Mouse (Mus musculus): ENCODE data around the gene Neu2. TPM values are rescaled to one million over a fixed set of nuclear protein-coding genes. Genes with fewer than 3 reads are reported as not detected.

The Neu2 gene
- polyA plus RNA-seq, 1 experiment from 2014 or later = 0.80 TPM

DNA sequence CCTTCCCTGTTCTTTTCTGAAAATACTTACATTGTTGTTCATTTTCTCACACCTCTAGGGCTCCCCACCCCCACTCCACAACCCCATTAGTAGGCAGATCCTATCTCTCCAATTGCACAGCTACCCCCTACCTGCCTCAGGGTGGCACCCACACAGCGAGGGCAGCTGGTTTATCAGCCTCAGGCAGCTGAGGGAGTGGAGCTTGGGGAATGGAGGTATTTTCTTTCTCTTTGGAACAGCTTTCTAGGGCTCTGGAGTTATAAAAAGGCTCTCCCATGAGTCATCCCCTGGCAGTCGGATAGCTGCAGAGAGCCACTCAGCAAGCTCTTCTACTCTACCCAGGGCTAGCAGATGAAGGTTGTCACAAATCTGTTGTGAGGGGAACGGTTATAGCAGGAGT is 84.6 kb downstream of the Neu2 start:
- Histone ChIP-seq H3K4me2 (replicated peaks; ENCODE audit: low read depth, low read length) (no peak overlapping the region), H3K9me3 (ENCODE audit: control insufficient read depth, low read length) (no peaks in the 10 kb centered on the region), H3K27me3 (ENCODE audit: control insufficient read depth, insufficient read depth, low read length) (no peaks in the 10 kb centered on the region), H3K4me3 (ENCODE audit: low read length) (no peak overlapping the region), H3K4me1 (ENCODE audit: control insufficient read depth, insufficient read depth, low read length) (no peaks in the 10 kb centered on the region), H3K9ac (ENCODE audit: low read depth, low read length) (no peak overlapping the region), H3K36me3 (ENCODE audit: control insufficient read depth, insufficient read depth, low read length) (no peaks in the 10 kb centered on the region), H3K27ac (ENCODE audit: low read depth, low read length) (no peak overlapping the region)
- 70% methylated on average over 3 of the region's 3 CpGs for WGBS
- no peak for ATAC-seq (ENCODE audit: low FRiP score, low TSS enrichment)

DNA sequence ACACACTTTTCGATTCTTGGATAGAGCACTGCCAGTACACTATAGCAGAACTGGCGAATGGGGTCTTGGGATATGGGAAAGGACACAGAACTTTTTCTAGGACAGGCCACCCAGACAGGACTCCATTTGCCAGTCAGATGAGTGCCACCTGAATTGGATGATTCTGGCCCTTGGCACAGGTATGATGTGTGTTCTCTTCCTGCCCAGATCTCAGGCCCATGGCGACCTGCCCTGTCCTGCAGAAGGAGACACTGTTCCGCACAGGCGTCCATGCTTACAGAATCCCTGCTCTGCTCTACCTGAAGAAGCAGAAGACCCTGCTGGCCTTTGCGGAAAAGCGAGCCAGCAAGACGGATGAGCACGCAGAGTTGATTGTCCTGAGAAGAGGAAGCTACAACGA is 85.0 kb downstream of the Neu2 start:
- Histone ChIP-seq H3K4me2 (replicated peaks; ENCODE audit: low read depth, low read length) (no peak overlapping the region), H3K4me3 (ENCODE audit: low read length) (no peak overlapping the region), H3K9me3 (ENCODE audit: control insufficient read depth, low read length) (no peaks in the 10 kb centered on the region), H3K27me3 (ENCODE audit: control insufficient read depth, insufficient read depth, low read length) (no peaks in the 10 kb centered on the region), H3K27ac (ENCODE audit: low read depth, low read length) (no peak overlapping the region), H3K4me1 (ENCODE audit: control insufficient read depth, insufficient read depth, low read length) (no peaks in the 10 kb centered on the region), H3K36me3 (ENCODE audit: control insufficient read depth, insufficient read depth, low read length) (no peaks in the 10 kb centered on the region), H3K9ac (ENCODE audit: low read depth, low read length) (no peak overlapping the region)
- 87% methylated on average over 10 of the region's 10 CpGs for WGBS
- ATAC-seq (ENCODE audit: low FRiP score, low TSS enrichment) = no peak

DNA sequence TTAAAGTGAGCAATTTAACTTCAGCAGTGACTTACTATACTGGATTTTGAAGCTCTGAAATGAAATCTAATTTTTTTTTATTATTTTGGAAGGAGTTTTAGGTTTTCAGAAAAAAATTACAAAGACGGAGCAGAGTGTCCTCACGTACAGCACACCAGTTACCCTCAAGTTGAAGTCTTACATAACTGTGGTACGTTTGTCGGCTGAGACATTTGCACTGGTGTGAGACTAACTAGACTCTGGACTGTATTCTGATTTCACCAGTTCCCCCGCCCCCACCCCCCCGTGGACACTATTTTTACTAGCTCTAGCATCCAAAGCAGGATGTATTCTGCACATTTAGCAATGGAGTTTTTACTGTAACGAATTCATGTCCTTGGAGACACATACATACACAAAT is 90.8 kb downstream of the Neu2 start:
- Histone ChIP-seq H3K27ac (ENCODE audit: low read depth, low read length) (no peak overlapping the region), H3K36me3 (ENCODE audit: control insufficient read depth, insufficient read depth, low read length) (no peaks in the 10 kb centered on the region), H3K9me3 (ENCODE audit: control insufficient read depth, low read length) (no peaks in the 10 kb centered on the region), H3K4me1 (ENCODE audit: control insufficient read depth, insufficient read depth, low read length) (no peaks in the 10 kb centered on the region), H3K9ac (ENCODE audit: low read depth, low read length) (no peak overlapping the region), H3K27me3 (ENCODE audit: control insufficient read depth, insufficient read depth, low read length) (no peaks in the 10 kb centered on the region), H3K4me2 (replicated peaks; ENCODE audit: low read depth, low read length) (no peak overlapping the region), H3K4me3 (ENCODE audit: low read length) (no peak overlapping the region)
- no peak for ATAC-seq (ENCODE audit: low FRiP score, low TSS enrichment)
- WGBS = 81% methylated on average over 7 of the region's 7 CpGs

DNA sequence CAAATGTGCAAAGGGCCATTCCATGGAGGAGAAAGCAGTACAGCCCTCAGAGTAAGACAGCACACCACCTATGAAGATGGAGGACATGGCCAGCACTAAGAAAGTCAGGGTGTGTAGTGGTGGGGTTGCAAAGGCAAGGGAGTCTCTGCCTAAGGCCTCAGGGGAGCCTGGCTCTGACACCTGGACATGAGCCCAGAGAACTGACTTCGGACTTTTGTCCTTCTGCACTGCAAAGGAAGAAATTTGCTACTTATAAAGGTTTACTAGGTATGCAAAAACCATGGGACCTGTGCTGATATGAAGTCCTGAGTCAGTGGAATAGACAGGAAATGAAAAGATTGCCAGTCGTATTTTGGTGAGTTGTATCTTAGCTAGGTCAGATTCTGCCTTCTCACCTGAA is 92.1 kb downstream of the Neu2 start:
- ATAC-seq (ENCODE audit: low FRiP score, low TSS enrichment) = no peak
- H3K9me3 ChIP-seq (ENCODE audit: control insufficient read depth, low read length) = no peaks in the 10 kb centered on the region
- 81% methylated on average over 2 of the region's 2 CpGs for WGBS
- H3K4me3 ChIP-seq (ENCODE audit: low read length) = no peak overlapping the region
- no peak overlapping the region for H3K27ac ChIP-seq (ENCODE audit: low read depth, low read length)
- no peaks in the 10 kb centered on the region for H3K4me1 ChIP-seq (ENCODE audit: control insufficient read depth, insufficient read depth, low read length)
- H3K9ac ChIP-seq (ENCODE audit: low read depth, low read length) = no peak overlapping the region
- no peaks in the 10 kb centered on the region for H3K27me3 ChIP-seq (ENCODE audit: control insufficient read depth, insufficient read depth, low read length)
- H3K36me3 ChIP-seq (ENCODE audit: control insufficient read depth, insufficient read depth, low read length) = no peaks in the 10 kb centered on the region
- H3K4me2 ChIP-seq (replicated peaks; ENCODE audit: low read depth, low read length) = no peak overlapping the region

DNA sequence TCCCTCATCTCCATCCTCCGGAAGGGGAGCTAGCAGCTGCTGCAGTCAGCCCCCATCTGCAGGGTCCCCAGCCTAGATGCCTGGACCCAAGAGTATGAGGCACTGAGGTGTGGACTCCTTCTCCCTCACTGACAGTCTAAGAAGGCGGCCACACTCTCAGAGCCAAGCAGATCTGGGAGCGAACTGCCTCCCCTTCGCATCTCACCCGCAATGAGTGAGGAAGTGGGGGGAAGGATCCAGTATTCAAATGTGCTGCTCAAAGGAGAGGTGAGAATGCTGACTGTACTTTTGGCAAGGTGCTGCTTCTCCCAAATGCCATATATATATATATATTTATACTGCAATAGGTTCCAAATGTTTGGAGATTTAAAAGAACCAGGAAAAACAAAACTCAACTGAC is 93.7 kb downstream of the Neu2 start:
- Histone ChIP-seq H3K4me3 (ENCODE audit: low read length) (no peak overlapping the region), H3K9ac (ENCODE audit: low read depth, low read length) (no peak overlapping the region), H3K4me2 (replicated peaks; ENCODE audit: low read depth, low read length) (no peak overlapping the region), H3K27me3 (ENCODE audit: control insufficient read depth, insufficient read depth, low read length) (no peaks in the 10 kb centered on the region), H3K9me3 (ENCODE audit: control insufficient read depth, low read length) (no peaks in the 10 kb centered on the region), H3K4me1 (ENCODE audit: control insufficient read depth, insufficient read depth, low read length) (no peaks in the 10 kb centered on the region), H3K36me3 (ENCODE audit: control insufficient read depth, insufficient read depth, low read length) (no peaks in the 10 kb centered on the region), H3K27ac (ENCODE audit: low read depth, low read length) (no peak overlapping the region)
- no peak for ATAC-seq (ENCODE audit: low FRiP score, low TSS enrichment)
- 84% methylated on average over 5 of the region's 5 CpGs for WGBS

DNA sequence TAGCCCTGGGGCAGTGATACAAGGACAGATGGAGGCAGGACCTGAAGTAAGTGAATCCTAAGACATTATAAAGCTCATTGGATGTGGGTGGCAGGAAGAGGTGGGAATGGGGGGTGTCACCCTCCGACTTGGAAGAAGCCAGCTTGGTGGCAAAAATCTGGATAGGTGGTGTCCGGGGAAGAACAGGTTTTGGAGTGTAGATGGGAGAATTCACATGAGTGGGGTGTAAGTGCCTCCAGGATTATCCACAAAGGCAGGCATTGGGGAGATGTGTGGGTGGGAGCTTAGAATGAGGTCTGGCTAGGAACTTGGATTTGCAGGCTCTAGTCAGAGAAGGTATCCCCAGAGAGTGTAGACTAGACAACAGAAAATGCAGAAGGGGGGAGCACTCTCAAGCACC is 95.6 kb downstream of the Neu2 start:
- WGBS = 83% methylated on average over 2 of the region's 2 CpGs
- no peak overlapping the region for H3K4me2 ChIP-seq (replicated peaks; ENCODE audit: low read depth, low read length)
- H3K9me3 ChIP-seq (ENCODE audit: control insufficient read depth, low read length) = no peaks in the 10 kb centered on the region
- no peaks in the 10 kb centered on the region for H3K4me1 ChIP-seq (ENCODE audit: control insufficient read depth, insufficient read depth, low read length)
- no peaks in the 10 kb centered on the region for H3K27me3 ChIP-seq (ENCODE audit: control insufficient read depth, insufficient read depth, low read length)
- ATAC-seq (ENCODE audit: low FRiP score, low TSS enrichment) = no peak
- no peaks in the 10 kb centered on the region for H3K36me3 ChIP-seq (ENCODE audit: control insufficient read depth, insufficient read depth, low read length)
- no peak overlapping the region for H3K4me3 ChIP-seq (ENCODE audit: low read length)
- H3K9ac ChIP-seq (ENCODE audit: low read depth, low read length) = no peak overlapping the region
- H3K27ac ChIP-seq (ENCODE audit: low read depth, low read length) = no peak overlapping the region

DNA sequence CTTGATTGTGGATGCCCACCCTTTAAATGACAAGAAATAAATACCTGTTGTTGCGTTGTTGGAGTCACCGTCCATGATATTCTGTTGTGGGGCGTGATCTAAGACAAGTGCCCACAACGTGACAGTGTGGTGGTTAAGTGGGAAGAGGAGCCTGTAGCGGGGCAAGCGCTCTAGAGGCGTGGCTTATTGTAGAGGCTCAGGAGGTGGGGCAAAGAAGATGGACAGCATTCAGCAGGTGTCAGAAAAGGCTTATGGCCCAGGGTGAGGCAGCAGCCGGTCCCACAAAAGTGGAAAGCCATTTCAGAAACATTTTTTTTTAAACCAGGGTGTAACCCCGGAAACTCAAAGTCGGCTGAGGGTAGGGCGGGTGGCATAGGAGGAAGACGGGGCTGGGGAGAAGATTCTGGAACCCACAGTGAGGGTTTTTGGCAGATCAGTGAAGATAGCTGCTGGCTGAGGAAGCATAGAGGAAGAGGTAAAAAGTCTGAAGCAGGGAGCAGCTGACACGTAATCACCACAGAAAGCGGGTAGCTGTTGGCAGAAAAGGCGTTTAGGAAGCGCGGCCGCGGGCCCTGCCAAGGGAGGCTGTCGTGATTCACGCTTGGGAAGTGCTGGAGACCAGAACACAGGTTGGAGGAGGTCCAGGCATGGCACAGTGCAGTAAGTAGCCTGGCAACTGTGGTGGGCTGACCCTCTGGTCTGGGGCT is 97.8 kb downstream of the Neu2 start:
- Histone ChIP-seq H3K4me1 (ENCODE audit: control insufficient read depth, insufficient read depth, low read length) (no peaks in the 10 kb centered on the region), H3K27me3 (ENCODE audit: control insufficient read depth, insufficient read depth, low read length) (no peaks in the 10 kb centered on the region), H3K27ac (ENCODE audit: low read depth, low read length) (no peak overlapping the region), H3K9me3 (ENCODE audit: control insufficient read depth, low read length) (no peaks in the 10 kb centered on the region), H3K9ac (ENCODE audit: low read depth, low read length) (no peak overlapping the region), H3K4me2 (replicated peaks; ENCODE audit: low read depth, low read length) (no peak overlapping the region), H3K36me3 (ENCODE audit: control insufficient read depth, insufficient read depth, low read length) (no peaks in the 10 kb centered on the region), H3K4me3 (ENCODE audit: low read length) (no peak overlapping the region)
- no peak for ATAC-seq (ENCODE audit: low FRiP score, low TSS enrichment)
- 82% methylated on average over 21 of the region's 21 CpGs for WGBS

DNA sequence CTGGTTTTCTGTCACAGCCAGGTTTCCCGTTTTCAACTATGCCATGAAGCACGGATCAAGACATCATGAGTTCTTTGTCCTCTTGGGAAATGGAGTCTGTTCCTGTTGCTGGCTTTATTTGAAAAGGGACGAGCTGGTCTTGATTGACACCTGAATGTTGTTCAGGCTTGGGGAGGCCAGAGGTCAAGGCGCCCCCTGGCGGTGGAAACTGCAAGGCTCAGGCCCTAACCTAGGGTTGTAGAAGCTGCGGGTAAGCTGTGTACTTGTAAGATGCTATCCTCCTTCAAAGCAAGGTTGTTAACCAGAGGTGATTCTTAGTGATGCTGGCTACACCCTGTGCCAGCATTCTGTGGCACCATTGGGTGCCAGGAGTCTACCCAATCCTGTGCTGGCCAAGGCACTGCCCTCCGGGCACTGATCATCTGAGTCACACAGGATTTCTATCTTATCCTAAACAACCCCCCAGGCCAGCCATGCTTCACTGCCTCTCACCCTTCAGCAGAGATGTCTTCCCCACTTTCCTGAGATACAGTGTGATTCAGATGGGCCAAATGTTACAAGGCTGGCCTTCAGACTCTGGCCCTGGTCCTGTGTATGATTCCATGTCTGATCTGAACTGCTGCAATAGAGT is 98.8 kb downstream of the Neu2 start:
- Histone ChIP-seq H3K36me3 (ENCODE audit: control insufficient read depth, insufficient read depth, low read length) (no peaks in the 10 kb centered on the region), H3K9me3 (ENCODE audit: control insufficient read depth, low read length) (no peaks in the 10 kb centered on the region), H3K4me1 (ENCODE audit: control insufficient read depth, insufficient read depth, low read length) (no peaks in the 10 kb centered on the region), H3K4me2 (replicated peaks; ENCODE audit: low read depth, low read length) (no peak overlapping the region), H3K9ac (ENCODE audit: low read depth, low read length) (no peak overlapping the region), H3K27me3 (ENCODE audit: control insufficient read depth, insufficient read depth, low read length) (no peaks in the 10 kb centered on the region), H3K27ac (ENCODE audit: low read depth, low read length) (no peak overlapping the region), H3K4me3 (ENCODE audit: low read length) (no peak overlapping the region)
- ATAC-seq (ENCODE audit: low FRiP score, low TSS enrichment) = no peak
- WGBS = 35% methylated on average over 7 of the region's 7 CpGs

DNA sequence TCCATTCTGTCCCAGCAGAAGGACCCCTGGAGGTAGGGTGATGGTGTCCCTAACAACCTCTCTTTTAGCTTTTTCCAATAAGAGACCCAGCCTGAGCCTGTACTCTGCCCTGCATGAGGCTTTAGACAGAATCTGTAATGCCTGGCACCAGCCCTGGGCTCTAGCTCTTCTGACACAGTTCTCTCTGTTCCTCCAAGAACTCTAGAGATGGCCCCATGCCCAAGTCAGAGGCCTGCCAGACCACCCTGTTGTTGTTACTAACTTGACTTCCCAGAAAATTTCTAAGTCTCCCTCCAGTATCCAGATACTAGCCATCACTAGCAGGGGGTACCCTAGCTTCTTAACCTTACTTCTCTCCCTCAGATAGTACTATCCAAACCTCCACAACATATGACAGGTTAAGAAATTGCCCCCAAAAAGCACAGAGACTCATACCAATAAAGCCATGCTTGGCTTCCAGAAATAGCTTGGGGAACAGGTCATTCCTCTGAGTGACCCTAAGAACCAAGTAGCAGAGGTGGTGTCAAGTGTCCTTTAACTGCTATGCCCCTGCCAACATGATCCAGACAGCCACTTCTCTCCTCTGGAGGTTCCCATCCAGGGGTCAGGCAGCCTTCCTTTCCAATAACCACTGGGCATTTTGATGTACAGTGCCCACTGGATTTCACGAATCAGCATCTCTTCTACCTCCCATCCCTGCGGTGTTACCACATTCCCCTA is 105.0 kb downstream of the Neu2 start:
- Histone ChIP-seq H3K36me3 (ENCODE audit: control insufficient read depth, insufficient read depth, low read length) (no peaks in the 10 kb centered on the region), H3K27ac (ENCODE audit: low read depth, low read length) (no peak overlapping the region), H3K4me2 (replicated peaks; ENCODE audit: low read depth, low read length) (no peak overlapping the region), H3K9ac (ENCODE audit: low read depth, low read length) (no peak overlapping the region), H3K27me3 (ENCODE audit: control insufficient read depth, insufficient read depth, low read length) (no peaks in the 10 kb centered on the region), H3K4me1 (ENCODE audit: control insufficient read depth, insufficient read depth, low read length) (no peaks in the 10 kb centered on the region), H3K4me3 (ENCODE audit: low read length) (no peak overlapping the region), H3K9me3 (ENCODE audit: control insufficient read depth, low read length) (no peaks in the 10 kb centered on the region)
- no peak for ATAC-seq (ENCODE audit: low FRiP score, low TSS enrichment)
- 96% methylated on average over 2 of the region's 2 CpGs for WGBS
